Mouse (Mus musculus) liver, embryonic 14.5 days (tissue): ENCODE results near the gene Fbxo22. TPM values are rescaled to one million over a fixed set of nuclear protein-coding genes. Genes with fewer than 3 reads are reported as not detected.
"Not testable (repeated sequence)": the region's sequence is repeated elsewhere in the genome, so short reads cannot be mapped to it uniquely, and the experiment has no call there.

Experiments used
- ATAC-seq: fragments of 200-750 bp; cut with Nextera tagmentation; 2 replicates; pipeline ENCODE4 v1.8.0; 2017; ENCODE audit warnings: moderate number of reproducible peaks, mild to moderate bottlenecking, moderate library complexity; ENCODE audit not compliant: insufficient read depth
- DNase-seq, 3 experiments: peaks; one replicate each; pipeline ENCODE4 v3.0.0-alpha.2; 2012 to 2013; ENCODE audit warnings: low read depth in 3 of 3, low spot score in 3 of 3
- H3K27ac ChIP-seq: fragments of 300-500 bp; sonication (generic); 2 replicates; pipeline ENCODE4 v1.5.1; 2014; ENCODE audit warnings: moderate library complexity, mild to moderate bottlenecking, control low read depth, inconsistent platforms
- H3K27me3 ChIP-seq: fragments of 300-500 bp; sonication (generic); 2 replicates; pipeline ENCODE4 v1.6.1; 2014; ENCODE audit warnings: mild to moderate bottlenecking, low read length, moderate library complexity; ENCODE audit not compliant: control insufficient read depth, insufficient read depth
- H3K36me3 ChIP-seq: fragments of 300-500 bp; sonication (generic); replicated peaks from 2 replicates; pipeline ENCODE4 v1.6.1; 2014; ENCODE audit warnings: low read depth; ENCODE audit not compliant: control insufficient read depth, insufficient read depth
- H3K4me1 ChIP-seq, 2 experiments: fragments of 200-500 bp in 1 of 2; fragments of 300-500 bp in 1 of 2; sonication (generic) in 1 of 2; replicated peaks; 2 replicates each; pipeline ENCODE4 v1.6.1; 2012 to 2014; ENCODE audit warnings: antibody characterized with exemption in 1 of 2, inconsistent platforms in 1 of 2, low read length in 1 of 2; ENCODE audit not compliant: control insufficient read depth in 2 of 2, insufficient read depth in 2 of 2
- H3K4me2 ChIP-seq: fragments of 300-500 bp; sonication (generic); 2 replicates; pipeline ENCODE4 v1.6.1; 2014; ENCODE audit warnings: low read depth, mild to moderate bottlenecking, control low read depth, moderate library complexity
- H3K4me3 ChIP-seq, 2 experiments: fragments of 200-500 bp in 1 of 2; fragments of 300-500 bp in 1 of 2; sonication (generic) in 1 of 2; 2 replicates each; pipeline ENCODE4 v1.5.1; 2012 to 2014; ENCODE audit warnings: low read depth in 2 of 2, low read length in 2 of 2, mild to moderate bottlenecking in 2 of 2, control low read depth in 1 of 2, inconsistent platforms in 1 of 2, moderate library complexity in 1 of 2; ENCODE audit not compliant: insufficient read depth in 1 of 2
- H3K9ac ChIP-seq: fragments of 300-500 bp; sonication (generic); replicated peaks from 2 replicates; pipeline ENCODE4 v1.6.1; 2014; ENCODE audit warnings: mild to moderate bottlenecking, control low read depth, moderate library complexity
- H3K9me3 ChIP-seq: fragments of 300-500 bp; sonication (generic); 2 replicates; pipeline ENCODE4 v1.6.1; 2016; ENCODE audit warnings: low read length, mixed read lengths; ENCODE audit not compliant: control insufficient read depth
- CTCF ChIP-seq: IDR thresholded peaks from 2 replicates; pipeline ENCODE4 v1.5.1; 2016; ENCODE audit warnings: antibody characterized with exemption, low read depth, control low read depth
- EP300 ChIP-seq: IDR thresholded peaks from 2 replicates; pipeline ENCODE4 v1.6.1; 2016; ENCODE audit warnings: antibody characterized with exemption, low read depth
- WGBS: fragments of 180-500 bp; shearing (Covaris S2); extraction: QIAGEN DNeasy Blood & Tissue Kit; methylation state at CpG from one replicate; pipeline ENCODE4 v1.1.7; 2014; ENCODE audit not compliant: insufficient replicate concordance; 5-methylcytosine and 5-hydroxymethylcytosine counted together
- polyA plus RNA-seq, 2 experiments: library from polyadenylated mRNA; depleted of rRNA in 1 of 2; stranded (reverse) in 1 of 2; unstranded in 1 of 2; fragments of >200 nt; fragmentation: Nextera tagmentation in 1 of 2; extraction: Ambion mirVana in 1 of 2; gene quantifications; 2 replicates each; pipeline versions ENCODE4 v1.2.1 to v1.2.3; 2012 to 2014

Fbxo22 gene
- polyA plus RNA-seq, 2 experiments = 8.8 to 15.7 TPM

GRCm38 (mm10) chr9:55226251-55226650 is 17.5 kb downstream of the Fbxo22 start:
- DNase-seq (no peak), ATAC-seq (no peak)
- peaks cover 13% of the 10 kb centered on the region for H3K36me3 ChIP-seq
- H3K9me3 ChIP-seq = no peaks in the 10 kb centered on the region
- 71% methylated on average over 3 of the region's 3 CpGs for WGBS
- no peak overlapping the region for H3K4me2 ChIP-seq
- no peak overlapping the region for H3K4me3 ChIP-seq
- no peaks in the 10 kb centered on the region for H3K27me3 ChIP-seq
- H3K27ac ChIP-seq = no peak overlapping the region
- no peaks in the 10 kb centered on the region for H3K4me1 ChIP-seq
- no peak overlapping the region for H3K9ac ChIP-seq
- TF ChIP-seq EP300 = no peak
- TF ChIP-seq CTCF = no peak

GRCm38 (mm10) chr9:55228149-55228548 is 19.4 kb downstream of the Fbxo22 start:
- no peak overlapping the region for H3K4me2 ChIP-seq
- H3K9me3 ChIP-seq = no peaks in the 10 kb centered on the region
- H3K36me3 ChIP-seq = peaks cover 7% of the 10 kb centered on the region
- TF ChIP-seq CTCF = no peak
- no peak for TF ChIP-seq EP300
- no peak overlapping the region for H3K9ac ChIP-seq
- no peak overlapping the region for H3K4me3 ChIP-seq
- no peak for ATAC-seq
- no peak overlapping the region for H3K27ac ChIP-seq
- no peak for DNase-seq
- H3K4me1 ChIP-seq = peaks cover 0 to 2% of the 10 kb centered on the region in 2 experiments; a peak in 1 of 4 replicates
- H3K27me3 ChIP-seq = no peaks in the 10 kb centered on the region
- 76% methylated on average over 4 of the region's 4 CpGs for WGBS

DNA sequence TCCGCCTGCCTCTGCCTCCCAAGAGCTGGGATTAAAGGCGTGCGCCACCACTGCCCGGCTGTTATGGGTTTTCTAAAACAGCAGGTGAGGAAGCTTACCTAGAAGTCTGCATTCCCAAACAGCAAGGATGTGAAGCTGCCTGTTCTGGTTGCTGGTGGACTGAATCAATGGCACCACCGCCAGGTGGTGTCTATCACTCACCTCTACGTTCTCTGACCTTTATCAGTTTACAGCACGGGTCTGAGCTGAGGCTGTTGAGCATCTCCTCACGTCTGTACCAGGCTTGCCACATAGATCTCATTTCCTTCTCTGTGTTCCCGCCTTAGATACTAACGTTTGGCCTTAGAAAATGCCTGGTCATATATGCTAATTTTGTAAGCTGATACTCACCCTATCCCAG is 20.3 kb downstream of the Fbxo22 start:
- Histone ChIP-seq H3K27me3 (no peaks in the 10 kb centered on the region), H3K4me1 (peaks cover 0 to 2% of the 10 kb centered on the region in 2 experiments; a peak in 1 of 4 replicates), H3K36me3 (no peaks in the 10 kb centered on the region; the same call in 1 of the 2 replicates), H3K4me2 (no peak overlapping the region), H3K9ac (no peak overlapping the region), H3K4me3 (no peak overlapping the region), H3K9me3 (no peaks in the 10 kb centered on the region), H3K27ac (no peak overlapping the region)
- no peak for DNase-seq
- WGBS = 38% methylated on average over 10 of the region's 10 CpGs
- no peak for ATAC-seq
- TF ChIP-seq CTCF (peak; percentile 16; the same call in 1 of the 2 replicates), EP300 (no peak)

- TF ChIP-seq EP300 = no peak
- 56% methylated on average over 6 of the region's 6 CpGs for WGBS
- no peaks in the 10 kb centered on the region for H3K27me3 ChIP-seq
- ATAC-seq (no peak), DNase-seq (no peak)
- H3K36me3 ChIP-seq = no peaks in the 10 kb centered on the region
- no peak overlapping the region for H3K27ac ChIP-seq
- no peak overlapping the region for H3K9ac ChIP-seq
- no peak overlapping the region for H3K4me2 ChIP-seq
- H3K9me3 ChIP-seq = no peaks in the 10 kb centered on the region
- H3K4me1 ChIP-seq = peaks cover 0 to 2% of the 10 kb centered on the region in 2 experiments; a peak in 1 of 4 replicates
- no peak overlapping the region for H3K4me3 ChIP-seq
Measured at GRCm38 (mm10) chr9:55231544-55231943, 22.8 kb downstream of the Fbxo22 start.

- DNase-seq (no peak), ATAC-seq (no peak)
- no peak overlapping the region for H3K4me2 ChIP-seq
- TF ChIP-seq EP300 (no peak), CTCF (no peak)
- no peaks in the 10 kb centered on the region for H3K27me3 ChIP-seq
- peaks cover 0 to 2% of the 10 kb centered on the region in 2 experiments; a peak in 1 of 4 replicates for H3K4me1 ChIP-seq
- 65% methylated on average over 5 of the region's 5 CpGs for WGBS
- no peak overlapping the region for H3K9ac ChIP-seq
- no peaks in the 10 kb centered on the region for H3K36me3 ChIP-seq
- no peaks in the 10 kb centered on the region for H3K9me3 ChIP-seq
- no peak overlapping the region for H3K27ac ChIP-seq
- H3K4me3 ChIP-seq = no peak overlapping the region
Measured at GRCm38 (mm10) chr9:55232110-55232509, 23.4 kb downstream of the Fbxo22 start.

GRCm38 (mm10) chr9:55232586-55232985 is 23.9 kb downstream of the Fbxo22 start:
- Histone ChIP-seq H3K9me3 (no peaks in the 10 kb centered on the region), H3K9ac (no peak overlapping the region), H3K4me3 (no peak overlapping the region), H3K27ac (no peak overlapping the region), H3K36me3 (no peaks in the 10 kb centered on the region), H3K27me3 (no peaks in the 10 kb centered on the region), H3K4me1 (peaks cover 0 to 2% of the 10 kb centered on the region in 2 experiments; a peak in 1 of 4 replicates), H3K4me2 (no peak overlapping the region)
- ATAC-seq (no peak), DNase-seq (no peak)
- 72% methylated on average over 7 of the region's 7 CpGs for WGBS
- TF ChIP-seq EP300 = no peak
- TF ChIP-seq CTCF = no peak

- DNase-seq, H3K4me3 ChIP-seq, H3K27ac ChIP-seq, H3K36me3 ChIP-seq, H3K27me3 ChIP-seq, H3K4me1 ChIP-seq, H3K9ac ChIP-seq, H3K4me2 ChIP-seq, H3K9me3 ChIP-seq, ATAC-seq: not testable (repeated sequence)
- 57% methylated on average over 11 of the region's 11 CpGs for WGBS
Measured at GRCm38 (mm10) chr9:55233076-55233475, 24.4 kb downstream of the Fbxo22 start.
